10 mouse cellular contexts compared by ENCODE assay signal in genomic region chr15:100673585-100674391, GRCm38 (mm10). TPM values are rescaled to one million over a fixed set of nuclear protein-coding genes. Genes with fewer than 3 reads are reported as not detected.
A peak's percentile ranks its signal among the peaks of the same experiment; 100 is the strongest.
DNase-seq lines count a peak whose midpoint lies in the region; ATAC-seq and TF ChIP-seq lines count a peak whose summit lies in the region.
"Had no signal": no experiment of that assay in that cellular context is flagged by ENCODE, and none has a peak within 500 bp of the region (broad histone marks: within the 10 kb centered on the region; RNA-seq: fewer than 3 reads in every experiment).

No protein-coding gene starts in this region.

- ATAC-seq in liver, postnatal 0 days = peak; percentile 80
- ATAC-seq in midbrain, embryonic 14.5 days (ENCODE audit: low FRiP score, low TSS enrichment) = no peak
- ATAC-seq: forebrain, embryonic 13.5 days had no signal

- peak overlapping the region; percentile 58 for H3K27ac ChIP-seq in gastrocnemius, adult 2 months
- H3K27ac ChIP-seq in CH12.LX (ENCODE audit: insufficient read depth, low read depth) = peak overlapping the region; percentile 75
- peak overlapping the region; percentile 79 for H3K27ac ChIP-seq in liver, postnatal 0 days (ENCODE audit: low read depth)
- H3K27ac ChIP-seq in midbrain, embryonic 14.5 days (replicated peaks; ENCODE audit: low read depth, low read length) = no peak overlapping the region
- H3K27ac ChIP-seq: forebrain, embryonic 13.5 days had no signal

- 17% methylated on average over 11 of the region's 12 CpGs for WGBS in liver, postnatal 0 days (ENCODE audit: insufficient replicate concordance)
- WGBS in midbrain, embryonic 14.5 days = 38% methylated on average over 12 of the region's 12 CpGs

- dilution Hi-C loops in CH12.LX (cut with MboI; ENCODE audit: extremely low pct_ligation_motif_present, extremely low pct_unique_long_range_greater_than_20kb, low sequenced_read_pairs) = no loop called here

- no peaks in the 10 kb centered on the region for H3K9me3 ChIP-seq in CH12.LX (replicated peaks; ENCODE audit: low read length)
- no peaks in the 10 kb centered on the region for H3K9me3 ChIP-seq in erythroblast, embryonic 14.5 days (ENCODE audit: control insufficient read depth, low read length)
- no peaks in the 10 kb centered on the region for H3K9me3 ChIP-seq in liver, postnatal 0 days (ENCODE audit: low read length)
- no peaks in the 10 kb centered on the region for H3K9me3 ChIP-seq in midbrain, embryonic 14.5 days (ENCODE audit: control insufficient read depth, low read length)
- H3K9me3 ChIP-seq: forebrain, embryonic 13.5 days had no signal

- H3K4me3 ChIP-seq in gastrocnemius, adult 2 months = no peak overlapping the region
- H3K4me3 ChIP-seq in CH12.LX (replicated peaks in 1 of 3; ENCODE audit: low read depth in 2 of 3, low read length in 2 of 3, poor library complexity in 1 of 3) = no peak overlapping the region
- H3K4me3 ChIP-seq in erythroblast, embryonic 14.5 days (replicated peaks) = peak overlapping the region; percentile 19
- no peak overlapping the region for H3K4me3 ChIP-seq in liver, postnatal 0 days (ENCODE audit: low read depth, low read length)
- H3K4me3 ChIP-seq in midbrain, embryonic 14.5 days (replicated peaks; ENCODE audit: low read depth, low read length) = no peak overlapping the region
- H3K4me3 ChIP-seq: forebrain, embryonic 13.5 days had no signal

- no peak overlapping the region; the same call in 1 of the 2 replicates for H3K9ac ChIP-seq in CH12.LX (ENCODE audit: insufficient read depth, low read depth)
- no peak overlapping the region; the same call in 1 of the 2 replicates for H3K9ac ChIP-seq in liver, postnatal 0 days (replicated peaks)
- no peak overlapping the region for H3K9ac ChIP-seq in midbrain, embryonic 14.5 days (replicated peaks; ENCODE audit: low read length)
- H3K9ac ChIP-seq: forebrain, embryonic 13.5 days had no signal

- H3K4me2 ChIP-seq in CH12.LX (ENCODE audit: insufficient read depth, low read depth, poor library complexity, severe bottlenecking) = peak overlapping the region; percentile 33
- H3K4me2 ChIP-seq in liver, postnatal 0 days (ENCODE audit: low read depth, low read length) = peak overlapping the region; percentile 19
- no peak overlapping the region for H3K4me2 ChIP-seq in midbrain, embryonic 14.5 days (ENCODE audit: low read length)
- H3K4me2 ChIP-seq: forebrain, embryonic 13.5 days had no signal

- TF ChIP-seq EP300 in CH12.LX (IDR thresholded peaks at IDR 0.05; ENCODE audit: low read length) = no peak
- TF ChIP-seq EP300 in liver, postnatal 0 days (IDR thresholded peaks at IDR 0.05; ENCODE audit: low read depth) = peak; percentile 49

- intact Hi-C loops in gastrocnemius, adult 2 months (cut with DNase I) = no loop called here

- no peaks in the 10 kb centered on the region for H3K36me3 ChIP-seq in CH12.LX (replicated peaks in 1 of 2; ENCODE audit: control insufficient read depth in 1 of 2, insufficient read depth in 1 of 2, low read length in 1 of 2)
- no peaks in the 10 kb centered on the region for H3K36me3 ChIP-seq in erythroblast, embryonic 14.5 days (ENCODE audit: control insufficient read depth)
- no peaks in the 10 kb centered on the region for H3K36me3 ChIP-seq in liver, postnatal 0 days (replicated peaks; ENCODE audit: insufficient read depth, low read length)
- H3K36me3 ChIP-seq in midbrain, embryonic 14.5 days (ENCODE audit: control insufficient read depth, insufficient read depth, low read length) = no peaks in the 10 kb centered on the region

- no peak for TF ChIP-seq RAD21 in CH12.LX (IDR thresholded peaks at IDR 0.05; ENCODE audit: low read depth, low read length)

- no peaks in the 10 kb centered on the region for H3K27me3 ChIP-seq in CH12.LX (replicated peaks)
- peaks cover 8% of the 10 kb centered on the region for H3K27me3 ChIP-seq in erythroblast, embryonic 14.5 days (ENCODE audit: control insufficient read depth)
- H3K27me3 ChIP-seq in liver, postnatal 0 days (ENCODE audit: insufficient read depth, low read length) = no peaks in the 10 kb centered on the region
- H3K27me3 ChIP-seq in midbrain, embryonic 14.5 days (ENCODE audit: control insufficient read depth, insufficient read depth, low read length) = no peaks in the 10 kb centered on the region
- H3K27me3 ChIP-seq: forebrain, embryonic 13.5 days had no signal

- no peak for DNase-seq in gastrocnemius, adult 2 months
- no peak for DNase-seq in gastrocnemius, adult 18-20 months (ENCODE audit: low spot score)
- peak; percentile 70 for DNase-seq in CH12.LX (ENCODE audit: extremely low read depth)
- peak; percentile 58 for DNase-seq in liver, postnatal 0 days
- DNase-seq in adrenal gland, postnatal 25 days = no peak
- no peak for DNase-seq in midbrain, embryonic 14.5 days
- no peak for DNase-seq in retina, embryonic 14.5 days (ENCODE audit: low spot score)
- DNase-seq: kidney, adult 18-20 months had no signal

- H3K79me2 ChIP-seq in CH12.LX (replicated peaks; ENCODE audit: control insufficient read depth, extremely low read depth, insufficient read depth, poor library complexity, severe bottlenecking) = peaks cover 3% of the 10 kb centered on the region

- peak; percentile 28; the same call in 1 of the 2 replicates for TF ChIP-seq POLR2A in CH12.LX (IDR thresholded peaks at IDR 0.05; ENCODE audit: low read depth, low read length)

- in situ Hi-C loops in CH12.LX (cut with MboI; ENCODE audit: low pct_ligation_motif_present, low pct_unique_long_range_greater_than_20kb, low sequenced_read_pairs) = loop anchor here (10.0 kb wide), 1 partner anchor 139 kb away; no protein-coding TSS in a partner anchor

- H3K4me1 ChIP-seq in CH12.LX (ENCODE audit: control insufficient read depth in 1 of 2, insufficient read depth in 2 of 2) = peaks cover 11 to 58% of the 10 kb centered on the region in 2 experiments
- peaks cover 34% of the 10 kb centered on the region for H3K4me1 ChIP-seq in erythroblast, embryonic 14.5 days (ENCODE audit: control insufficient read depth)
- peaks cover 43% of the 10 kb centered on the region for H3K4me1 ChIP-seq in liver, postnatal 0 days (ENCODE audit: insufficient read depth)
- no peaks in the 10 kb centered on the region for H3K4me1 ChIP-seq in midbrain, embryonic 14.5 days (ENCODE audit: control insufficient read depth, insufficient read depth, low read length)
- H3K4me1 ChIP-seq: forebrain, embryonic 13.5 days had no signal

- TF ChIP-seq CTCF in gastrocnemius, adult 2 months (IDR thresholded peaks at IDR 0.05) = no peak
- TF ChIP-seq CTCF in CH12.LX (conservative IDR thresholded peaks at IDR 0.05 in 1 of 2, IDR thresholded peaks at IDR 0.05 in 1 of 2; ENCODE audit: low read depth in 2 of 2, low read length in 2 of 2) = no peak
- TF ChIP-seq CTCF in liver, postnatal 0 days (IDR thresholded peaks at IDR 0.05; ENCODE audit: low read depth) = no peak

RNA-seq across cellular contexts. Expression of gene Bin2, which starts 4.4 kb away (rescaled TPM):
- under 1 TPM in 1 of 2 experiments, not detected in 1; 0.69 TPM for total RNA-seq in gastrocnemius, adult 2 months (2021)
- total RNA-seq in gastrocnemius, adult 18-20 months (2021) = under 1 TPM; 0.37 to 0.50 TPM
- total RNA-seq in CH12.LX (2012; rRNA removed) (60.4 and 64.8 TPM in 2 replicates), CH12.LX (2014; rRNA removed) (49.2 and 51.4 TPM in 2 replicates)
- 72.8 and 89.9 TPM in 2 replicates for polyA plus RNA-seq in CH12.LX (2012; ENCODE audit: insufficient read length, low read depth)
- polyA plus RNA-seq in erythroblast, embryonic 14.5 days (2012) = 1.6 and 2.2 TPM in 2 replicates
- 16.2 and 20.3 TPM in 2 replicates for polyA plus RNA-seq in liver, postnatal 0 days (2015; fragmentation: Nextera tagmentation; extraction: Ambion mirVana)
- 1.3 and 1.8 TPM in 2 replicates for total RNA-seq in adrenal gland, postnatal 25 days (2021)
- 0.61 and 1.8 TPM in 2 replicates for polyA plus RNA-seq in midbrain, embryonic 14.5 days (2014; fragmentation: Nextera tagmentation; extraction: Ambion mirVana)

RNA-seq across cellular contexts. Expression of gene Cela1, which starts 13.9 kb away (rescaled TPM):
- not detected for total RNA-seq in gastrocnemius, adult 2 months (2021)
- total RNA-seq in gastrocnemius, adult 18-20 months (2021) = 1 to 10 TPM; 1.2 TPM
- 4.8 and 5.1 TPM in 2 replicates for total RNA-seq in CH12.LX (2012; rRNA removed)
- 1.3 and 1.8 TPM in 2 replicates for total RNA-seq in CH12.LX (2014; rRNA removed)
- 3.3 TPM in 2 replicates for polyA plus RNA-seq in CH12.LX (2012; ENCODE audit: insufficient read length, low read depth)
- 0.08 and 0.41 TPM in 2 replicates for polyA plus RNA-seq in erythroblast, embryonic 14.5 days (2012)
- polyA plus RNA-seq in liver, postnatal 0 days (2015; fragmentation: Nextera tagmentation; extraction: Ambion mirVana) = 29.5 and 31.5 TPM in 2 replicates
- total RNA-seq in adrenal gland, postnatal 25 days (2021) = 58.0 and 58.6 TPM in 2 replicates
- polyA plus RNA-seq in midbrain, embryonic 14.5 days (2014; fragmentation: Nextera tagmentation; extraction: Ambion mirVana) = 0.74 TPM in 1 of 2 replicates, not detected in the other

RNA-seq across cellular contexts. Expression of gene Smagp, which starts 37.0 kb away (rescaled TPM):
- 1 to 10 TPM; 1.9 to 3.5 TPM for total RNA-seq in gastrocnemius, adult 2 months (2021)
- total RNA-seq in gastrocnemius, adult 18-20 months (2021) = 1 to 10 TPM; 2.4 to 4.6 TPM
- total RNA-seq in CH12.LX (2012; rRNA removed) = 4.9 and 7.0 TPM in 2 replicates
- 0.55 and 1.3 TPM in 2 replicates for total RNA-seq in CH12.LX (2014; rRNA removed)
- 3.2 and 4.8 TPM in 2 replicates for polyA plus RNA-seq in CH12.LX (2012; ENCODE audit: insufficient read length, low read depth)
- polyA plus RNA-seq in erythroblast, embryonic 14.5 days (2012) = 0.27 and 0.44 TPM in 2 replicates
- 21.7 and 24.8 TPM in 2 replicates for polyA plus RNA-seq in liver, postnatal 0 days (2015; fragmentation: Nextera tagmentation; extraction: Ambion mirVana)
- 37.9 and 39.0 TPM in 2 replicates for total RNA-seq in adrenal gland, postnatal 25 days (2021)
- polyA plus RNA-seq in midbrain, embryonic 14.5 days (2014; fragmentation: Nextera tagmentation; extraction: Ambion mirVana) = 0.78 and 3.6 TPM in 2 replicates

RNA-seq across cellular contexts. Expression of gene Galnt6, which starts 55.4 kb away (rescaled TPM):
- total RNA-seq in gastrocnemius, adult 2 months (2021) = under 1 TPM; 0.10 to 0.14 TPM
- under 1 TPM in 1 of 2 experiments, not detected in 1; 0.12 TPM for total RNA-seq in gastrocnemius, adult 18-20 months (2021)
- 4.4 and 5.0 TPM in 2 replicates for total RNA-seq in CH12.LX (2012; rRNA removed)
- 0.58 and 0.62 TPM in 2 replicates for total RNA-seq in CH12.LX (2014; rRNA removed)
- polyA plus RNA-seq in CH12.LX (2012; ENCODE audit: insufficient read length, low read depth) = 2.0 TPM in 2 replicates
- 0.04 and 0.06 TPM in 2 replicates for polyA plus RNA-seq in erythroblast, embryonic 14.5 days (2012)
- polyA plus RNA-seq in liver, postnatal 0 days (2015; fragmentation: Nextera tagmentation; extraction: Ambion mirVana) = 1.3 and 1.6 TPM in 2 replicates
- 3.8 and 6.3 TPM in 2 replicates for total RNA-seq in adrenal gland, postnatal 25 days (2021)
- polyA plus RNA-seq in midbrain, embryonic 14.5 days (2014; fragmentation: Nextera tagmentation; extraction: Ambion mirVana) = 0.14 TPM in 1 of 2 replicates, not detected in the other

RNA-seq across cellular contexts. Expression of gene Dazap2, which starts 58.6 kb away (rescaled TPM):
- total RNA-seq in gastrocnemius, adult 2 months (2021) = 10 to 100 TPM; 61.3 to 72.4 TPM
- 10 to 100 TPM; 71.6 to 73.4 TPM for total RNA-seq in gastrocnemius, adult 18-20 months (2021)
- total RNA-seq in CH12.LX (2012; rRNA removed) = 56.0 and 63.8 TPM in 2 replicates
- 139 and 159 TPM in 2 replicates for total RNA-seq in CH12.LX (2014; rRNA removed)
- 160 and 213 TPM in 2 replicates for polyA plus RNA-seq in CH12.LX (2012; ENCODE audit: insufficient read length, low read depth)
- polyA plus RNA-seq in erythroblast, embryonic 14.5 days (2012) = 6.5 and 6.8 TPM in 2 replicates
- polyA plus RNA-seq in liver, postnatal 0 days (2015; fragmentation: Nextera tagmentation; extraction: Ambion mirVana) = 145 and 146 TPM in 2 replicates
- total RNA-seq in adrenal gland, postnatal 25 days (2021) = 234 and 249 TPM in 2 replicates
- 139 and 171 TPM in 2 replicates for polyA plus RNA-seq in midbrain, embryonic 14.5 days (2014; fragmentation: Nextera tagmentation; extraction: Ambion mirVana)

Comparison
In these comparisons a context has a peak if more than half of its experiments do, and no peak if none do; other contexts are left out.
1. DNase-seq: peak in CH12.LX (single experiment) and liver, postnatal 0 days (single experiment); none in gastrocnemius, adult 2 months (single experiment), gastrocnemius, adult 18-20 months (single experiment), adrenal gland, postnatal 25 days (single experiment), midbrain, embryonic 14.5 days (single experiment) and retina, embryonic 14.5 days (single experiment).
2. RNA of gene Bin2, which starts 4.4 kb away (total RNA-seq): 49.2 to 64.8 TPM in CH12.LX; 1.3 to 1.8 TPM in adrenal gland, postnatal 25 days, 0.69 TPM in gastrocnemius, adult 2 months and 0.37 to 0.50 TPM in gastrocnemius, adult 18-20 months; every median in the first group is over 10 times any median in the second.